12 mouse cellular contexts compared by ENCODE assay signal in genomic region chr7:28951764-28952163, GRCm38 (mm10). TPM values are rescaled to one million over a fixed set of nuclear protein-coding genes. Genes with fewer than 3 reads are reported as not detected.
DNase-seq lines count a peak whose midpoint lies in the region; ATAC-seq and TF ChIP-seq lines count a peak whose summit lies in the region.
"Had no signal": no experiment of that assay in that cellular context is flagged by ENCODE, and none has a peak within 500 bp of the region (broad histone marks: within the 10 kb centered on the region; RNA-seq: fewer than 3 reads in every experiment).

No protein-coding gene starts in this region.

- H3K27me3 ChIP-seq in heart, embryonic 11.5 days (ENCODE audit: control insufficient read depth, insufficient read depth, low read length) = no peaks in the 10 kb centered on the region
- no peaks in the 10 kb centered on the region for H3K27me3 ChIP-seq in liver, embryonic 11.5 days (replicated peaks; ENCODE audit: control insufficient read depth, insufficient read depth, low read length)
- no peaks in the 10 kb centered on the region for H3K27me3 ChIP-seq in liver, postnatal 0 days (ENCODE audit: insufficient read depth, low read length)
- no peaks in the 10 kb centered on the region for H3K27me3 ChIP-seq in embryonic facial prominence, embryonic 14.5 days (replicated peaks; ENCODE audit: control insufficient read depth, insufficient read depth, low read length)
- H3K27me3 ChIP-seq in liver, embryonic 14.5 days (ENCODE audit: control insufficient read depth, insufficient read depth, low read length) = no peaks in the 10 kb centered on the region

- H3K36me3 ChIP-seq in heart, embryonic 11.5 days (ENCODE audit: control insufficient read depth, insufficient read depth, low read length) = peaks cover 2% of the 10 kb centered on the region; the same call in 1 of the 2 replicates
- peaks cover 6% of the 10 kb centered on the region; the same call in 1 of the 2 replicates for H3K36me3 ChIP-seq in liver, embryonic 11.5 days (ENCODE audit: control insufficient read depth, insufficient read depth, low read length)
- peaks cover 12% of the 10 kb centered on the region for H3K36me3 ChIP-seq in liver, postnatal 0 days (replicated peaks; ENCODE audit: insufficient read depth, low read length)
- peaks cover 18% of the 10 kb centered on the region for H3K36me3 ChIP-seq in embryonic facial prominence, embryonic 14.5 days (ENCODE audit: control insufficient read depth, insufficient read depth, low read length)
- H3K36me3 ChIP-seq in liver, embryonic 14.5 days (replicated peaks; ENCODE audit: control insufficient read depth, insufficient read depth, low read depth) = peaks cover 16% of the 10 kb centered on the region

- peak overlapping the region; percentile 78 for H3K27ac ChIP-seq in heart, embryonic 11.5 days (ENCODE audit: low read depth, low read length)
- peak overlapping the region; percentile 32; the same call in 1 of the 2 replicates for H3K27ac ChIP-seq in liver, embryonic 11.5 days (ENCODE audit: low read depth, low read length)
- no peak overlapping the region for H3K27ac ChIP-seq in liver, postnatal 0 days (ENCODE audit: low read depth)
- peak overlapping the region; percentile 87; the same call in 1 of the 2 replicates for H3K27ac ChIP-seq in embryonic facial prominence, embryonic 14.5 days (replicated peaks; ENCODE audit: low read depth, low read length)
- peak overlapping the region; percentile 20; the same call in 1 of the 2 replicates for H3K27ac ChIP-seq in liver, embryonic 14.5 days

- no peak for TF ChIP-seq EP300 in liver, postnatal 0 days (IDR thresholded peaks at IDR 0.05; ENCODE audit: low read depth)
- TF ChIP-seq EP300 in liver, embryonic 14.5 days (IDR thresholded peaks at IDR 0.05; ENCODE audit: low read depth) = no peak

- H3K4me3 ChIP-seq in heart, embryonic 11.5 days (ENCODE audit: low read depth, low read length) = no peak overlapping the region
- no peak overlapping the region for H3K4me3 ChIP-seq in liver, embryonic 11.5 days (ENCODE audit: low read depth, low read length)
- no peak overlapping the region for H3K4me3 ChIP-seq in liver, postnatal 0 days (ENCODE audit: low read depth, low read length)
- H3K4me3 ChIP-seq in embryonic facial prominence, embryonic 14.5 days (ENCODE audit: low read depth, low read length) = no peak overlapping the region
- no peak overlapping the region for H3K4me3 ChIP-seq in liver, embryonic 14.5 days (ENCODE audit: insufficient read depth in 1 of 2, low read depth in 2 of 2, low read length in 2 of 2)

- peak overlapping the region; percentile 35; the same call in 1 of the 2 replicates for H3K9ac ChIP-seq in heart, embryonic 11.5 days (ENCODE audit: low read depth, low read length)
- H3K9ac ChIP-seq in liver, embryonic 11.5 days (ENCODE audit: low read depth, low read length) = no peak overlapping the region
- H3K9ac ChIP-seq in liver, postnatal 0 days (replicated peaks) = no peak overlapping the region
- H3K9ac ChIP-seq in embryonic facial prominence, embryonic 14.5 days (ENCODE audit: low read depth, low read length) = no peak overlapping the region
- no peak overlapping the region for H3K9ac ChIP-seq in liver, embryonic 14.5 days (replicated peaks)

- H3K4me1 ChIP-seq in heart, embryonic 11.5 days (ENCODE audit: control insufficient read depth, insufficient read depth, low read length) = peaks cover 79% of the 10 kb centered on the region
- H3K4me1 ChIP-seq in liver, embryonic 11.5 days (replicated peaks; ENCODE audit: control insufficient read depth, insufficient read depth, low read length) = peaks cover 77% of the 10 kb centered on the region
- peaks cover 89% of the 10 kb centered on the region for H3K4me1 ChIP-seq in liver, postnatal 0 days (ENCODE audit: insufficient read depth)
- H3K4me1 ChIP-seq in embryonic facial prominence, embryonic 14.5 days (ENCODE audit: control insufficient read depth, insufficient read depth, low read length) = peaks cover 77% of the 10 kb centered on the region
- H3K4me1 ChIP-seq in liver, embryonic 14.5 days (replicated peaks; ENCODE audit: control insufficient read depth in 2 of 2, insufficient read depth in 2 of 2, low read length in 1 of 2) = peaks cover 41 to 65% of the 10 kb centered on the region in 2 experiments

- DNase-seq in heart, adult 18-20 months = no peak
- DNase-seq in liver, embryonic 11.5 days (ENCODE audit: low spot score) = no peak
- no peak for DNase-seq in liver, postnatal 0 days
- DNase-seq in embryonic facial prominence, embryonic 14.5 days (ENCODE audit: low spot score) = no peak
- no peak for DNase-seq in liver, embryonic 14.5 days (ENCODE audit: low read depth in 3 of 3, low spot score in 3 of 3)
- no peak for DNase-seq in urinary bladder, postnatal 25 days (ENCODE audit: low spot score)
- no peak for DNase-seq in ovary, postnatal 36 days (ENCODE audit: low spot score)
- DNase-seq: cerebellum, postnatal 36 days; lung, adult 18-20 months; retina, postnatal 1 day had no signal

- ATAC-seq in heart, embryonic 11.5 days (replicated peaks; ENCODE audit: insufficient number of reproducible peaks, low FRiP score, low TSS enrichment) = no peak
- ATAC-seq in liver, embryonic 11.5 days (replicated peaks; ENCODE audit: low FRiP score) = no peak
- ATAC-seq in liver, postnatal 0 days = no peak
- ATAC-seq in embryonic facial prominence, embryonic 14.5 days (ENCODE audit: low read depth) = no peak
- ATAC-seq in liver, embryonic 14.5 days (ENCODE audit: insufficient read depth) = no peak
- ATAC-seq: CD4-positive, CD25-positive, alpha-beta regulatory T cell, adult 4 months had no signal

- WGBS in heart, embryonic 11.5 days (ENCODE audit: insufficient replicate concordance) = 54% methylated on average over 2 of the region's 2 CpGs
- 82% methylated on average over 2 of the region's 2 CpGs for WGBS in liver, embryonic 11.5 days
- 85% methylated on average over 2 of the region's 2 CpGs for WGBS in liver, postnatal 0 days (ENCODE audit: insufficient replicate concordance)
- WGBS in embryonic facial prominence, embryonic 14.5 days = 71% methylated on average over 2 of the region's 2 CpGs
- 81% methylated on average over 2 of the region's 2 CpGs for WGBS in liver, embryonic 14.5 days (ENCODE audit: insufficient replicate concordance)

- H3K4me2 ChIP-seq in heart, embryonic 11.5 days = 0 out of 2 replicates have a peak overlapping the region, but pooled peaks have one; percentile 15
- H3K4me2 ChIP-seq in liver, embryonic 11.5 days = no peak overlapping the region
- H3K4me2 ChIP-seq in liver, postnatal 0 days (ENCODE audit: low read depth, low read length) = no peak overlapping the region
- H3K4me2 ChIP-seq in embryonic facial prominence, embryonic 14.5 days (ENCODE audit: low read depth, low read length) = no peak overlapping the region
- H3K4me2 ChIP-seq in liver, embryonic 14.5 days (ENCODE audit: low read depth) = no peak overlapping the region

- TF ChIP-seq CTCF in liver, postnatal 0 days (IDR thresholded peaks at IDR 0.05; ENCODE audit: low read depth) = no peak
- no peak for TF ChIP-seq CTCF in liver, embryonic 14.5 days (IDR thresholded peaks at IDR 0.05; ENCODE audit: low read depth)

- H3K9me3 ChIP-seq in heart, embryonic 11.5 days (replicated peaks; ENCODE audit: control insufficient read depth, low read length) = no peaks in the 10 kb centered on the region
- H3K9me3 ChIP-seq in liver, embryonic 11.5 days (ENCODE audit: control insufficient read depth, low read length) = no peaks in the 10 kb centered on the region
- no peaks in the 10 kb centered on the region for H3K9me3 ChIP-seq in liver, postnatal 0 days (ENCODE audit: low read length)
- H3K9me3 ChIP-seq in embryonic facial prominence, embryonic 14.5 days (ENCODE audit: control insufficient read depth, low read length) = no peaks in the 10 kb centered on the region
- no peaks in the 10 kb centered on the region for H3K9me3 ChIP-seq in liver, embryonic 14.5 days (ENCODE audit: control insufficient read depth, low read length)

RNA-seq across cellular contexts. Expression of gene Actn4, which starts 10.4 kb away (rescaled TPM):
- 227 and 262 TPM in 2 replicates for polyA plus RNA-seq in heart, embryonic 11.5 days (2014; fragmentation: Nextera tagmentation; extraction: Ambion mirVana)
- total RNA-seq in heart, adult 18-20 months (2021) = 10 to 100 TPM; 64.7 to 66.4 TPM
- 191 and 209 TPM in 2 replicates for polyA plus RNA-seq in liver, embryonic 11.5 days (2014; fragmentation: Nextera tagmentation; extraction: Ambion mirVana)
- 76.3 and 81.2 TPM in 2 replicates for polyA plus RNA-seq in liver, postnatal 0 days (2015; fragmentation: Nextera tagmentation; extraction: Ambion mirVana)
- polyA plus RNA-seq in embryonic facial prominence, embryonic 14.5 days (2014; fragmentation: Nextera tagmentation; extraction: Ambion mirVana) = 256 and 280 TPM in 2 replicates
- 80.4 and 86.2 TPM in 2 replicates for polyA plus RNA-seq in liver, embryonic 14.5 days (2012; rRNA removed)
- polyA plus RNA-seq in liver, embryonic 14.5 days (2014; fragmentation: Nextera tagmentation; extraction: Ambion mirVana) = 94.5 and 105 TPM in 2 replicates

RNA-seq across cellular contexts. Expression of gene Eif3k, which starts 29.9 kb away (rescaled TPM):
- polyA plus RNA-seq in heart, embryonic 11.5 days (2014; fragmentation: Nextera tagmentation; extraction: Ambion mirVana) = 278 and 286 TPM in 2 replicates
- total RNA-seq in heart, adult 18-20 months (2021) = 100 to 1,000 TPM; 166 to 176 TPM
- 421 and 425 TPM in 2 replicates for polyA plus RNA-seq in liver, embryonic 11.5 days (2014; fragmentation: Nextera tagmentation; extraction: Ambion mirVana)
- polyA plus RNA-seq in liver, postnatal 0 days (2015; fragmentation: Nextera tagmentation; extraction: Ambion mirVana) = 162 and 166 TPM in 2 replicates
- polyA plus RNA-seq in embryonic facial prominence, embryonic 14.5 days (2014; fragmentation: Nextera tagmentation; extraction: Ambion mirVana) = 403 and 404 TPM in 2 replicates
- polyA plus RNA-seq in liver, embryonic 14.5 days (2012; rRNA removed) = 281 and 283 TPM in 2 replicates
- 283 and 288 TPM in 2 replicates for polyA plus RNA-seq in liver, embryonic 14.5 days (2014; fragmentation: Nextera tagmentation; extraction: Ambion mirVana)

RNA-seq across cellular contexts. Expression of gene Map4k1, which starts 30.1 kb away (rescaled TPM):
- polyA plus RNA-seq in heart, embryonic 11.5 days (2014; fragmentation: Nextera tagmentation; extraction: Ambion mirVana) = 6.8 and 6.9 TPM in 2 replicates
- 1 to 10 TPM in 1 of 2 experiments, under 1 TPM in 1; 0.45 to 4.2 TPM for total RNA-seq in heart, adult 18-20 months (2021)
- 50.7 and 53.2 TPM in 2 replicates for polyA plus RNA-seq in liver, embryonic 11.5 days (2014; fragmentation: Nextera tagmentation; extraction: Ambion mirVana)
- polyA plus RNA-seq in liver, postnatal 0 days (2015; fragmentation: Nextera tagmentation; extraction: Ambion mirVana) = 11.9 and 16.5 TPM in 2 replicates
- 7.2 and 8.7 TPM in 2 replicates for polyA plus RNA-seq in embryonic facial prominence, embryonic 14.5 days (2014; fragmentation: Nextera tagmentation; extraction: Ambion mirVana)
- 16.7 and 17.3 TPM in 2 replicates for polyA plus RNA-seq in liver, embryonic 14.5 days (2012; rRNA removed)
- polyA plus RNA-seq in liver, embryonic 14.5 days (2014; fragmentation: Nextera tagmentation; extraction: Ambion mirVana) = 24.9 and 27.4 TPM in 2 replicates
